In the genomic region with DNA sequence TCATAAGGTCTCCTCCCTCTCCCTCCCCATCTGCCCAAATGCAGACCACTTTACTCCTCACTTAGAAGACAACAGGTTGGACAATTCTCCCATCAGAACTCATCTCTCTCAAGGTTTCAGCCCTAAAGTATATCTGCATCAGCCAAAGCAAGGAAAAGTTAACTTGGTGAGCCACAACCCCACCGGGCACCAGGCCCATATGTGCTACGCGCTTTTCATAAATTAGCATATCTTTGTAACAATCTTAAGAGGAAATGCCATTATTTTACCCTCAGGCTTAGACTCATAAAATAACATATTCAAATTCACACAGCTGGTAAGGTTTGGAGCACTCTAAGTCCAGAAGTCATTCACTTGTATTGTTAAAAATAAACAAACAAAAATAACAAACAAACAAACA, we compare ENCODE assay signal across 9 mouse cellular contexts.
"Had no signal": no experiment of that assay in that cellular context is flagged by ENCODE, and none has a peak within 500 bp of the region (broad histone marks: within the 10 kb centered on the region; RNA-seq: fewer than 3 reads in every experiment).

No protein-coding gene starts in this region.

- DNase-seq: layer of hippocampus, postnatal 36 days; liver, postnatal 0 days; lung, embryonic 14.5 days; right cerebral cortex, adult 18-20 months; right cerebral cortex, postnatal 14 days; thymus, adult 18-20 months; thymus, postnatal 36 days had no signal

- ATAC-seq: lung, postnatal 0 days; midbrain, embryonic 15.5 days had no signal
